Mouse (Mus musculus) kidney, adult 2 months (tissue): ENCODE results near the gene Depdc7.

Experiments used
- CTCF ChIP-seq: fragments of 200-500 bp; conservative IDR thresholded peaks from 2 replicates; pipeline ENCODE4 v1.5.1; 2011; ENCODE audit warnings: low read depth, mild to moderate bottlenecking, control low read depth, low read length, moderate library complexity, mixed read lengths; ENCODE audit not compliant: insufficient read depth, insufficient read length
- POLR2A ChIP-seq: fragments of 200-500 bp; IDR thresholded peaks from one replicate; pipeline ENCODE4 v1.6.1; 2011; ENCODE audit warnings: low read depth, low read length, control low read depth

- no peak for TF ChIP-seq CTCF
- no peak for TF ChIP-seq POLR2A
Measured at GRCm38 (mm10) chr2:104768697-104769096, 26.0 kb upstream of the Depdc7 start.
